Mouse (Mus musculus) thymus, adult 2 months (tissue): Measurements from ENCODE around the gene Foxn2.

Source experiments
- CTCF ChIP-seq: fragments of 200-500 bp; IDR thresholded peaks from 2 replicates; pipeline ENCODE4 v1.5.1; 2012; ENCODE audit warnings: mild to moderate bottlenecking, control low read depth, low read length, moderate library complexity, borderline replicate concordance; ENCODE audit not compliant: control insufficient read depth, poor library complexity, insufficient read depth; ENCODE audit errors: extremely low read depth
- POLR2A ChIP-seq: fragments of 200-500 bp; IDR thresholded peaks from 2 replicates; pipeline ENCODE4 v1.6.1; 2012; ENCODE audit warnings: mild to moderate bottlenecking, low read length, control low read depth, moderate library complexity; ENCODE audit not compliant: control insufficient read depth, poor library complexity, insufficient read depth; ENCODE audit errors: extremely low read depth

- TF ChIP-seq POLR2A (no peak), CTCF (no peak)
Observed at GRCm38 (mm10) chr17:88505941-88506340, 65.4 kb downstream of the Foxn2 start.
